Mouse (Mus musculus) kidney, adult 8-10 months (tissue): Measurements from ENCODE around the gene Amotl2.

Source experiments
- DNase-seq, 2 experiments: peaks; one replicate each; pipeline ENCODE4 v3.0.0; 2022

Gene Amotl2

DNA sequence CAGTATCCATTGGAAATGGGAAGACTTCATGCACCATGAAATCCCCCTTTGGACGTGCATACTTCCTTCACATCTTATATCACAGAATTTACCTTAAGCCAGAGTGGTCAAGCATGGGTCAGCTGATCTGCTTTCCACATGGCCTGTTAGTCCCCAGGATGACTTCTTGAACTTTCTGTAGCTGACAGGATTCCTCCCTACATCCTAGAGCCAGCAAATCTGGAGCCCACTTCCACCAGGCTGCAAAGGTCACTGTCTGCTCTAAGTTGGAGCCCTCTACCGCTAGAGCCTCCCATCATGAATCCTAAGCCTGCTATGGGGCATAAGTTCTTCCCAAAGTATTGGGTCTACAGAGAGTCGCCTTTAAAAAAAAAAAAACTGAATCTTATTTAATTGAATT lies 18.8 kb downstream of the Amotl2 start:
- no peak for DNase-seq

DNA sequence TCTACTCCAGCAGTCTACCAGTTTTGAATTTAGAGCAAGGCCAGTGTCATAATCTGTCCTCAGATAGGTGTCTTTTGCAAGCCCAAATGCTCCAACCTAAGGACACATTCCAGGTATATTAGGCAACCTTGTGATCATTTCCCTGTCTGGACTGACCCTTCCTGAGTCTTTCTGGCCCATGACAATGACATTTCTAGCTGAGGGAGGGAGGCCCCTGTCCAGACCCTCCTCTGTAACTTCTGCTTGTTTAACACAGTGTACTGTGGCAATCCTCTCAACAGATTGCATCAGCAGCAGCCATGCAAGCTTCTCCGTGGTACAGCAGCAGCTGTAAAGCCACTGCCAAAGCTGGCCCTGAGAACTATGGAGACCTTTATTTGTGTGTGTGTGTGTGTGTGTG lies 19.5 kb downstream of the Amotl2 start:
- no peak for DNase-seq

- no peak for DNase-seq
Observed at GRCm38 (mm10) chr9:102737405-102737804, 20.9 kb downstream of the Amotl2 start.

GRCm38 (mm10) chr9:102746753-102747152 lies 30.3 kb downstream of the Amotl2 start:
- DNase-seq: peak in 1 of 2 experiments; percentile 44

DNA sequence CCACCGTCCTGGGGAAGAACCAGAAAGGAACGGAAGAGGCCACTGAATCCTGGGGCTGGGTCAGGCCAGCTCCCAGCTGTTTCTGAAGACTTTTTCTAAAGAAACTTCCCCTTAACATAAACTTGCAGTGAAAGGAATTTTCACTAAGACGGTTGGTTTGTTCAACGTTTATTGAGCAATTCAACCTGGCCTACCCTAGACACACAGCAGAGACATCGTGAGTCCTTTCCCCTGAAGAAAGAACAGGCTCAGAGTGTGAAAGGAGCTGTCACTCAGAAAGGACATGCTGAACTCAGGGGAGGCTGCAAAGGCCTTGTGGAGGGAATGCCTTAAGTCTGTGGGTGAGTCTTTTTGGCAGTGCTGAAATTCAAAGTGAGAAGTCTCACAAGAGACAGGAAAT lies 31.4 kb downstream of the Amotl2 start:
- no peak for DNase-seq

GRCm38 (mm10) chr9:102749216-102749615 lies 32.7 kb downstream of the Amotl2 start:
- no peak for DNase-seq

- no peak for DNase-seq
Observed at GRCm38 (mm10) chr9:102751632-102752303, 35.3 kb downstream of the Amotl2 start.

GRCm38 (mm10) chr9:102753299-102753698 lies 36.8 kb downstream of the Amotl2 start:
- no peak for DNase-seq

DNA sequence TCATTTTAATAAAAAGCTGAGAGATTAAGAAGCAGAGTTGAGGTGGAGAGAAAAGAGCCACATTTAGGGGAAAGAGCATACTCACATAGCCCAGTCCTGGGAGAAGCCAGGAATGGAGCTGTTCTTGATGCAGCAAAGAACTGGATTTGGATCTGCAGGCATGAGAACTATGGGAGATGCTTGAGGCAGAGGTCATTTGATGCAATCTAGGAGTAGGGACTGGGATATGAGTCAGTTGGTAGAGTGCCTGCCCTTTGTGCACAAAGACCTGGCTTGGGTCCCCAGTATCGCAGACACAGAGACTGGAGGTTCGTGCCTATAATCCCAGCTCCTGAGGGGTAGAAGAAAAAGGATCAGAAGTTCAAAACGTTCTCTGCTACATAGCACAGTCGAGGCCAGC lies 38.7 kb downstream of the Amotl2 start:
- no peak for DNase-seq

- no peak for DNase-seq
Observed at GRCm38 (mm10) chr9:102755591-102756270, 39.3 kb downstream of the Amotl2 start.

DNA sequence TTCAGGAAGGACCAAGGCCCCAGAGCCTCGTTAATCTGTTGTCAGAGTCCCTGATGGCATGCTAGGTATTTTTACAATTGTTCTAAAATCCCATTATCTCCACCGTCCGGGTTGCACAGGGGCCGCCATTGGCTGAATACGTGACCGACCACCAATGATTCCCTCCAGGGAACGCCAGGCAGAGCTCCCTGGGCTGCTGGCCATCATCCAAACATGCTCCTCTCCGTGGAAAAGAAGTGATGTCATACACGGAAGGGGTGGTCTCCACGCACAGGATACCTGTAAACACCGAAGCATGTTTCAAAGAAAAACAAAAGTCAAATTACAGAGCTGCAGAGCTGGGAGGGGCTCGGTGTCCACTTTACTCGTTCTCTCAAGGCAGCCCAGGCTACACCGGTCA lies 39.9 kb downstream of the Amotl2 start:
- no peak for DNase-seq

- no peak for DNase-seq
Observed at GRCm38 (mm10) chr9:102758851-102759250, 42.4 kb downstream of the Amotl2 start.

DNA sequence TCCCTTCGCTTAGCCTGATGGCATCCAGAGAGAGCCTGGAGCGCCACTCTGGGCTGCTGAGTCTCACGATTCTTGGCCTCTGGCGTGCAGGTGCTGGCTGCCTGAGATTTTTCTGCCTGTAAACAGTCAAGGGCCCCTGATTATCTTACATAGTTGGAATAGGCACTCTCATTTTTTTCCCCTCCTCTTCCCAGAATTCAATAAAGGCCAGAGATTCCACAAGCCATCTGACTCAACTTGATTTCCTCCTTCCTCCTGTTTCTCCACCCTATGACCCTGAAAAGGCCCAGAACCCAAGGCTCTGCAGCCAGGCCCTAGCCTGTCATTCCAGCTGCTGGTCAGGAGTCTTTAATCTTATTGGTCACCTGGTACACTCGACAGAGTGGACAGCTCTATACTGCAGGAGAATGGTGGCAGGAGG lies 43.1 kb downstream of the Amotl2 start:
- no peak for DNase-seq

DNA sequence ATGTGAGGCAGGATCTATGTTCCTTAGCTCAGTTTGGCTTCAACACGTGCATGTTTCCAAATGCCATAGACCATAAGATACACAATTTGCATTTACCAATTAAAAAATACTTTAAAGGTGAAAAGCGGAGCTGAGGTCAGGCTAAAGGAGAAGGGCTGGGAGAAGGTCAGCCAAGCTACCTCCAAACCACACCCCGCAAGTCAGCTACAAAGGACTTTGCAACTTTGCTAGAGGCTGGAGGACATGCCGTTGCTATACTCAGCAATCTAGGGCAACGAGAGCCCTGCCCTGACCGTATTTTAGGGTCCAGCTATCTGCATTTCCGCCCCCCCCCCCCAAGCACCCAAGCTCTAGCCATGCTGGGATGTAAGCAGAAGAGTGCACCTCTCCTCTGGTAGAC lies 45.1 kb downstream of the Amotl2 start:
- DNase-seq: peak; percentile 37 to 49

- DNase-seq: no peak
Observed at GRCm38 (mm10) chr9:102762836-102763235, 46.4 kb downstream of the Amotl2 start.

DNA sequence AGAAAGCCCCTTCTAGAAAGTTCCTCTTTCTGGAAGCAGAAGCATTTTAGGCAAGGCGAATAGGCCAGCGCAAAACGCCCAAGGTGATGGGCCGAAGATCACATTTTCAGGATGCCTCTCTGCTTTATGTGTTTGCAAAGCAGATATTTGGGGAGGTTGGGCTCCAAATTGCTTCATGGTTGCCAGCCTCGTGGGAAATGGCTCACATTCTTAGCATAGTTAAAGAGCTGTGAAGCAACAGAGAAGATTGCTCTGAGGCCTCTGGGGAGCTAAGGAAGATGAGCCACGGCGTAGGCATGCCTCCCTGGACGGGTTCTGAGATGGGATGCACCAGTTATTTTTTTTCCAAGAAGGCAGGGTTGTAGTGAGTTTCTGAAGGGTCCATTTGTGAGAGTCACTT lies 47.0 kb downstream of the Amotl2 start:
- peak; percentile 44 to 63 for DNase-seq

DNA sequence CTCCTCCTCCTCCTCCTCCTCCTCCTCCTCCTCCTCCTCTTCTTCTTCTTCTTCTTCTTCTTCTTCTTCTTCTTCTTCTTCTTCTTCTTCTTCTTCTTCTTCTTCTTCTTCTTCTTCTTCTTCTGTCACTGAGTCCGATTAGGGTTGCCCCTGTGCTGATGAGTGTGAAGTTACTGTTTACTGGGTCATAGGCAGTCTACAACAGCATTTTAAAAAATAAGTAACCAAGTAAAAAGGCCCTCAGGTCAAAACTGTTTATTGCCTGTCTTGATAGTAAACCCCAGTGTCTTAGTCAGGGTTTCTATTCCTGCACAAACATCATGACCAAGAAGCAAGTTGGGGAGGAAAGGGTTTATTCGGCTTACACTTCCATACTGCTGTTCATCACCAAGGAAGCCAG lies 48.1 kb downstream of the Amotl2 start:
- DNase-seq: peak in 1 of 2 experiments; percentile 51

DNA sequence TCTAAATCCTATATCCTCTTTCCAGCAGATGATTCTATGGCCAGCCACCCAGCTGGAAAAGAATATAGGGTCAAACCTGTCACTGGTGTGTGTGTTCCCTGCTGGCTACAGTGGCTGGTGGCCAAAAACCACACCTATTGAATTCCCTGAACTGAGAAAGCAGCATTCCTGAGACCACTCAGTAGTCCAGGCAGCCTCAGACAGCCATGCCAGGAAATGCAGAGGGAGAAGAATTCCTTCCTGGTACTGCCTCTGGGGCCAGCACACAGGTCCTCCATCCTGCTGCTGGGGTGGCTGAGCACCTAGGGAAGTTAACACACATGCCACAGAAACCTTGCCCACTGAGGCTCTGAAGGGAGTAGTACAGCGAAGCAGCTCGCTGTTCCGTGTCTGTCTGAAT lies 50.3 kb downstream of the Amotl2 start:
- peak in 1 of 2 experiments; percentile 30 for DNase-seq

GRCm38 (mm10) chr9:102769257-102769656 lies 52.8 kb downstream of the Amotl2 start:
- DNase-seq: no peak

DNA sequence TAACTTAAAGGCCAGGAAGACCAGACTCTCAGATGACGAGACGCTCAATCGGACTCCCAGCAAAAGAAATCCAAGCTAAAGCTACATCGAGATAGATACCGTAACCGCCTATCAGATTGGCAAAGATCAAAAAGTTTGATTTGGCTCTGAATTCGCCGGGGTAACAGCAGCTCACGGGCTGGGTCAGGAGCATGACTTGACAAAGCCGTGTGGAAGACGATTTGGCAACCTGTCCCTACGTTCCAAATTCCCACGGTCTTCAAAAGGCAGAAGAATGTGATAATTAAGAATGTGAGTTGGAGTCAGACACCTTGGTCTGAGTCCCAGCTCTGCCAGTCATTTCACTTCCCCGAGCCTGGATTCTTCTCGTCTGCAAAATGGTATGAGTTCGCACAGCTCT lies 53.7 kb downstream of the Amotl2 start:
- DNase-seq: no peak

DNA sequence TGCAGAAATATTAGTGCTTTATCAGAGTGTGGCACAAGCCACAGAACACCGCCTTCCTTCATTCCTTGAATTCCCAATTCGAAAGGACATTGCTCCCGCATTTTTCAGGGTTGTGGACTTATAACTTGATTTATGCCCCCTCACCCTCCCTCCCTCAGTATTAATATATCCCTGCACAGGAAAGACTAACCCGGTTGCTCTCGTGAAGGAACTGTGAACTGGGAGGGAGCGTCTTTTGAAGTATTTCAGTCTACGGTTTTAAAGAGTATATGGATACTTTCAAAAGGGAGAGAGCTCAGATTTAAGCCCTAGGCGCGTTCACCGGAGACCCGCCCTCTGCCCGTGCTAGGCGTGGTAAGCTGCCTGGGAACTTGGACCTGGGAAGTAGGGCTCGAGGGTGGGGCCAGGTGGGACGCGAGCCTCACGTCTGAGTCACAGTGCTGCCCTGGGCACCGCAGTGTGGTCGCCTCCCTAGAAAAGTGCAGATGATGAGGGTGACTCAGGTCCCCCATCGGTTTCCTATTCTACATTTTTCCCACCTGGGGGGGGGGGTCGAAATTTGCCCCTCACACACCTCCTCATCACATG lies 54.9 kb downstream of the Amotl2 start:
- no peak for DNase-seq

DNA sequence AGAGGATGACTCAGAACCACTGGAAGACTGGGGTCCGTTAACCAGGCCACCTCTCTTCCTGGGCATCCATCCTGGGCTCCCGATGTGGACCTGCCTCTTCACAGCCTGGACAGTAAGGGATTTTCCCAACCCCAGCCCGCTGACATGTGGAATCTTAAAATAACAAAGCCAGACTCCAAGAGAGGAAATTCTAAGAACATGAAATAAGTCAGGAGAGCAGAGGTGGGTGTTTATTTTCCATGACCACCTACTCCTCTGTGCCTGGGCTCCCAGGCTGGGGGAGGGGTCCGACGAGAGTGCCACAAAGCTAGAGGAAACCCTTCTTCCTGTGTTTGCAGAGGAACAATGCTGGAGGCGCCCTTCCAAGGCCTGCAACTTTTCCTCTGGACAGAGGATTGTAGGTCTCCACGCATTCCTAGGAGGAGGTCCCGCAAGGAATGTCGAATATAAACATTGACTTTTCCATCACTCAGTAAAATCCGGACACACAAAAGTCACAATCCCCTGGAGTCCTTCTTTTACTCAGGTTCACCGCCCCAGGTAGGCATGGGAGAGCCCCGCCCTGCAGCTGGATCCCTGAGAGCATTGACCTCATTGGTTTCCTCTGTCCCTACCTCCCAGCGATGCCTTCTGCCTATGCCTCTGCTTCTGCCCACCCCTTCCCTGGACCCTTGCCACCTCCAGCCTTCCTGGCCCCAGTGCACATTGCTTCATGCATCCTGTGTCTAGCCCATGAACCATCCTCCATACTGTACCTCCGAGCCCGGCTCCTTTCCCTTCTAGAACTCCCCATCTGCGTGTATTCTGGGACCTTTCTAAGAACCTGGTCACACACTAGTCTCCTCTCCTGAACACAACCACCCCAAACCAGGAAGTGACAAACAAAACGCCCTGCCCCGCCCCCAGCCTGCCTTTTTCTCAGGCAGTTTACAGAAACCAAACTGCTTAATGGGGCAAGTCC lies 61.4 kb downstream of the Amotl2 start:
- peak; percentile 65 to 69 for DNase-seq

GRCm38 (mm10) chr9:102779493-102779892 lies 63.0 kb downstream of the Amotl2 start:
- peak; percentile 99 for DNase-seq
